In the genomic region with DNA sequence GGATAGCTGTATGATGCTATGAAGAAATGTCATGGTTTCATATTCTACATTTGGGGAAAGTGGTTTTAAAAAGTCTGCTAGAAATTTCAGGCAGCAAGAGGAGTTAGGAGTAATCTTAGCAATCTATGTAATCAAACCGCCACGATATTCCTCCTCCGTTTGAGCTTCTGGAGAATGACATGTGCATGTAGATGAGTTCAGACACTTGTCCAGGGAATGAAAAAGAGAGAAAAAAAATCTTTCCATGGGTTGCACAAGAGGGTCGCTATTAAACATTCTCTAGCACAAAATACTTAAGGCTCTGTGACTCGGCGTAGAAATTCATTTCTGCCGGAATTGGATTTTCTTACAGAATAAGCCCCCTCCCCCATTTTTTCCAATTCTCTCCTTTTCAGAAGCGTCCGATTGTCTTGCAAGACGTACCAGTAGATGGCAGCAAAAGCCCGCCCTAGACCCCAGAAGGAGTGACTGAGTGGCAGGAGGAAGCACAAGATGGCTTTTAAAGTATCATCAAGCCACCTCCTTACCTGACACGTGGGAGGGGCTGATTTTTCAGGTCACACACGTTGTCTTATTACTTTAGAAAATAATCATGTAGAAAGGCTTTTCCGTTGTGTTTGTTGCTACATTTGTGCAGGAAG, we compare ENCODE assay signal across 8 mouse cellular contexts.
DNase-seq lines count a peak whose midpoint lies in the region; ATAC-seq and TF ChIP-seq lines count a peak whose summit lies in the region.

No protein-coding gene starts in this region.

- intact Hi-C loops in gastrocnemius, postnatal 14 days (cut with DNase I; ENCODE audit: low total_unique reads): no loop called here

- no peak for TF ChIP-seq EP300 in lung, postnatal 0 days (IDR thresholded peaks at IDR 0.05)

- no peaks in the 10 kb centered on the region for H3K36me3 ChIP-seq in lung, postnatal 0 days (ENCODE audit: insufficient read depth, low read length)

- H3K27me3 ChIP-seq in lung, postnatal 0 days (replicated peaks; ENCODE audit: insufficient read depth, low read length): no peaks in the 10 kb centered on the region

- H3K27ac ChIP-seq in lung, postnatal 0 days (ENCODE audit: low read length): no peak overlapping the region

- H3K4me3 ChIP-seq in lung, postnatal 0 days (ENCODE audit: low read depth, low read length): no peak overlapping the region

- ATAC-seq in lung, postnatal 0 days: no peak

- 17% methylated on average over 14 of the region's 14 CpGs for WGBS in lung, postnatal 0 days

- H3K4me2 ChIP-seq in lung, postnatal 0 days (replicated peaks; ENCODE audit: low read depth, low read length): no peak overlapping the region

- H3K9me3 ChIP-seq in lung, postnatal 0 days (ENCODE audit: low read length): no peaks in the 10 kb centered on the region

- H3K9ac ChIP-seq in lung, postnatal 0 days (replicated peaks; ENCODE audit: low read depth): no peak overlapping the region

- H3K4me1 ChIP-seq in lung, postnatal 0 days (ENCODE audit: insufficient read depth, low read depth, low read length): no peaks in the 10 kb centered on the region

- peak; percentile 80 for DNase-seq in CD4-positive, CD25-positive, alpha-beta regulatory T cell, adult 2 months (ENCODE audit: low read depth, low spot score)
- DNase-seq in ZHBTc4 (ENCODE audit: low read depth, low spot score): peak; percentile 74
- DNase-seq in cerebellum, postnatal 36 days: peak; percentile 67 to 72
- peak; percentile 36 for DNase-seq in gastrocnemius, postnatal 14 days
- peak; percentile 60 for DNase-seq in layer of hippocampus, adult 11-12 months (ENCODE audit: low spot score)
- peak; percentile 64 for DNase-seq in lung, postnatal 0 days (ENCODE audit: low spot score)
- peak; percentile 49 for DNase-seq in ovary, postnatal 36 days (ENCODE audit: low spot score)
- peak; percentile 50 for DNase-seq in thymus, postnatal 25 days

- peak; percentile 71 for TF ChIP-seq CTCF in lung, postnatal 0 days (IDR thresholded peaks at IDR 0.05)
